Mouse (Mus musculus) cerebellum, adult (tissue): ENCODE data around the gene Lrrc3c.
"Not testable (repeated sequence)": the region's sequence is repeated elsewhere in the genome, so short reads cannot be mapped to it uniquely, and the experiment has no call there.

Experiments used
- ATAC-seq: cut with Nextera tagmentation; 2 replicates; pipeline ENCODE4 v1.9.2; 2017; ENCODE audit warnings: mild to moderate bottlenecking, moderate library complexity, mixed read lengths; ENCODE audit not compliant: insufficient number of reproducible peaks, low FRiP score, low TSS enrichment

Lrrc3c gene

GRCm38 (mm10) chr11:98624381-98624780 is 26.3 kb downstream of the Lrrc3c start:
- not testable (repeated sequence) for ATAC-seq

- ATAC-seq = no peak
Observed at GRCm38 (mm10) chr11:98625611-98626410, 27.7 kb downstream of the Lrrc3c start, which contains the start of the genes Gm12355 and Gsdma3. Gene Gm12355, minus strand, starts transcription at chr11:98625661. Gene Gsdma3, plus strand, starts transcription at chr11:98626360.

- ATAC-seq = no peak
Observed at GRCm38 (mm10) chr11:98628706-98629105, 30.6 kb downstream of the Lrrc3c start.

- no peak for ATAC-seq
Observed at GRCm38 (mm10) chr11:98630646-98631045, 32.6 kb downstream of the Lrrc3c start.

- not testable (repeated sequence) for ATAC-seq
Observed at GRCm38 (mm10) chr11:98635312-98635970, 37.4 kb downstream of the Lrrc3c start.

- no peak for ATAC-seq
Observed at GRCm38 (mm10) chr11:98637501-98637900, 39.4 kb downstream of the Lrrc3c start.

GRCm38 (mm10) chr11:98640091-98640490 is 42.0 kb downstream of the Lrrc3c start:
- ATAC-seq = no peak

GRCm38 (mm10) chr11:98644757-98645156 is 46.7 kb downstream of the Lrrc3c start:
- no peak for ATAC-seq

GRCm38 (mm10) chr11:98645946-98646345 is 47.9 kb downstream of the Lrrc3c start:
- no peak for ATAC-seq

- ATAC-seq = no peak
Observed at GRCm38 (mm10) chr11:98646459-98646858, 48.4 kb downstream of the Lrrc3c start, which contains the start of gene Gsdma2. Gene Gsdma2, plus strand, starts transcription at chr11:98646759.
